Mouse (Mus musculus): ENCODE data around the gene BC049352.

GRCm38 (mm10) chr9:45179282-45179681 is 2.5 kb upstream of the BC049352 start:
- TF ChIP-seq CTCF (IDR thresholded peaks at IDR 0.05; ENCODE audit: extremely low read depth, insufficient read depth, low read length) (no peak), POLR2A (IDR thresholded peaks at IDR 0.05; ENCODE audit: extremely low read depth, insufficient read depth, low read length) (no peak)

Data from cortical plate, adult 2 months (tissue).